Mouse (Mus musculus): ENCODE measurements at regions not wholly inside any gene's neighbourhood (a gene's known extent, or its start where the extent isn't known, plus 50 kb on each side); places are given as distances from the start of the nearest gene placed in this dataset.

- ATAC-seq: no peak
- Histone ChIP-seq H3K9ac (replicated peaks) (no peak overlapping the region), H3K9me3 (no peaks in the 10 kb centered on the region), H3K27ac (no peak overlapping the region), H3K36me3 (no peaks in the 10 kb centered on the region), H3K27me3 (no peaks in the 10 kb centered on the region), H3K4me1 (replicated peaks) (peaks cover 3% of the 10 kb centered on the region; the same call in 1 of the 2 replicates), H3K4me2 (replicated peaks) (no peak overlapping the region), H3K4me3 (replicated peaks) (no peak overlapping the region)
- 78% methylated on average over 8 of the region's 8 CpGs for WGBS
Observed at GRCm38 (mm10) chr9:27568372-27569053, 171.9 kb downstream of the Spata19 start.

- no peaks in the 10 kb centered on the region for H3K27me3 ChIP-seq
- H3K4me2 ChIP-seq (replicated peaks): no peak overlapping the region
- H3K27ac ChIP-seq: no peak overlapping the region
- H3K9me3 ChIP-seq: no peaks in the 10 kb centered on the region
- ATAC-seq: no peak
- H3K36me3 ChIP-seq: no peaks in the 10 kb centered on the region
- 82% methylated on average over 7 of the region's 7 CpGs for WGBS
- peaks cover 3% of the 10 kb centered on the region; the same call in 1 of the 2 replicates for H3K4me1 ChIP-seq (replicated peaks)
- H3K4me3 ChIP-seq (replicated peaks): no peak overlapping the region
- no peak overlapping the region for H3K9ac ChIP-seq (replicated peaks)
Observed at GRCm38 (mm10) chr9:27569054-27569387, 172.4 kb downstream of the Spata19 start.

- no peak overlapping the region for H3K4me3 ChIP-seq (replicated peaks)
- H3K36me3 ChIP-seq: no peaks in the 10 kb centered on the region
- H3K4me1 ChIP-seq (replicated peaks): peaks cover 16% of the 10 kb centered on the region
- peaks cover 14% of the 10 kb centered on the region for H3K27me3 ChIP-seq
- no peak for ATAC-seq
- H3K27ac ChIP-seq: no peak overlapping the region
- no peak overlapping the region for H3K4me2 ChIP-seq (replicated peaks)
- H3K9ac ChIP-seq (replicated peaks): no peak overlapping the region
- no peaks in the 10 kb centered on the region for H3K9me3 ChIP-seq
- WGBS: 55% methylated on average over 7 of the region's 7 CpGs
Observed at GRCm38 (mm10) chr9:27617096-27617839, 173.3 kb upstream of the Opcml start.

- no peak for ATAC-seq
- 75% methylated on average over 6 of the region's 6 CpGs for WGBS
- Histone ChIP-seq H3K9ac (replicated peaks) (no peak overlapping the region), H3K4me3 (replicated peaks) (no peak overlapping the region), H3K27ac (no peak overlapping the region), H3K36me3 (no peaks in the 10 kb centered on the region), H3K4me2 (replicated peaks) (no peak overlapping the region), H3K9me3 (no peaks in the 10 kb centered on the region), H3K4me1 (replicated peaks) (no peaks in the 10 kb centered on the region), H3K27me3 (no peaks in the 10 kb centered on the region)
Observed at GRCm38 (mm10) chr9:27634901-27635300, 155.7 kb upstream of the Opcml start.

GRCm38 (mm10) chr9:27640611-27641010 lies 150.0 kb upstream of the Opcml start:
- Histone ChIP-seq H3K27ac (no peak overlapping the region), H3K27me3 (no peaks in the 10 kb centered on the region), H3K4me3 (replicated peaks) (no peak overlapping the region), H3K4me2 (replicated peaks) (no peak overlapping the region), H3K4me1 (replicated peaks) (no peaks in the 10 kb centered on the region), H3K9ac (replicated peaks) (no peak overlapping the region), H3K9me3 (no peaks in the 10 kb centered on the region), H3K36me3 (no peaks in the 10 kb centered on the region)
- ATAC-seq: no peak

GRCm38 (mm10) chr9:27643312-27643711 lies 147.3 kb upstream of the Opcml start:
- Histone ChIP-seq H3K27ac (no peak overlapping the region), H3K4me1 (replicated peaks) (no peaks in the 10 kb centered on the region), H3K9me3 (no peaks in the 10 kb centered on the region), H3K9ac (replicated peaks) (no peak overlapping the region), H3K4me2 (replicated peaks) (no peak overlapping the region), H3K36me3 (no peaks in the 10 kb centered on the region), H3K4me3 (replicated peaks) (no peak overlapping the region), H3K27me3 (no peaks in the 10 kb centered on the region)
- no peak for ATAC-seq
- WGBS: 76% methylated on average over 1 of the region's 1 CpGs

GRCm38 (mm10) chr9:27643916-27644315 lies 146.7 kb upstream of the Opcml start:
- no peaks in the 10 kb centered on the region for H3K36me3 ChIP-seq
- no peak overlapping the region for H3K4me3 ChIP-seq (replicated peaks)
- H3K9me3 ChIP-seq: no peaks in the 10 kb centered on the region
- ATAC-seq: no peak
- no peak overlapping the region for H3K9ac ChIP-seq (replicated peaks)
- no peaks in the 10 kb centered on the region for H3K27me3 ChIP-seq
- no peak overlapping the region for H3K27ac ChIP-seq
- no peaks in the 10 kb centered on the region for H3K4me1 ChIP-seq (replicated peaks)
- no peak overlapping the region for H3K4me2 ChIP-seq (replicated peaks)

GRCm38 (mm10) chr9:27645435-27645834 lies 145.1 kb upstream of the Opcml start:
- Histone ChIP-seq H3K4me3 (replicated peaks) (no peak overlapping the region), H3K27ac (no peak overlapping the region), H3K4me2 (replicated peaks) (no peak overlapping the region), H3K27me3 (no peaks in the 10 kb centered on the region), H3K9ac (replicated peaks) (no peak overlapping the region), H3K4me1 (replicated peaks) (no peaks in the 10 kb centered on the region), H3K36me3 (no peaks in the 10 kb centered on the region), H3K9me3 (no peaks in the 10 kb centered on the region)
- 90% methylated on average over 5 of the region's 5 CpGs for WGBS
- no peak for ATAC-seq

- Histone ChIP-seq H3K4me2 (replicated peaks) (no peak overlapping the region), H3K36me3 (no peaks in the 10 kb centered on the region), H3K4me1 (replicated peaks) (no peaks in the 10 kb centered on the region), H3K4me3 (replicated peaks) (no peak overlapping the region), H3K27ac (no peak overlapping the region), H3K9me3 (no peaks in the 10 kb centered on the region), H3K27me3 (no peaks in the 10 kb centered on the region), H3K9ac (replicated peaks) (no peak overlapping the region)
- no peak for ATAC-seq
- WGBS: 80% methylated on average over 7 of the region's 8 CpGs
Observed at GRCm38 (mm10) chr9:27646100-27646499, 144.5 kb upstream of the Opcml start.

- ATAC-seq: no peak
- WGBS: 74% methylated on average over 10 of the region's 10 CpGs
- no peaks in the 10 kb centered on the region for H3K9me3 ChIP-seq
- H3K27me3 ChIP-seq: no peaks in the 10 kb centered on the region
- no peak overlapping the region for H3K27ac ChIP-seq
- no peak overlapping the region for H3K4me2 ChIP-seq (replicated peaks)
- no peak overlapping the region for H3K4me3 ChIP-seq (replicated peaks)
- no peaks in the 10 kb centered on the region for H3K36me3 ChIP-seq
- H3K4me1 ChIP-seq (replicated peaks): no peaks in the 10 kb centered on the region
- no peak overlapping the region for H3K9ac ChIP-seq (replicated peaks)
Observed at GRCm38 (mm10) chr9:27646956-27647355, 143.6 kb upstream of the Opcml start.

GRCm38 (mm10) chr9:27658001-27658400 lies 132.6 kb upstream of the Opcml start:
- H3K27me3 ChIP-seq: no peaks in the 10 kb centered on the region
- no peak overlapping the region for H3K4me3 ChIP-seq (replicated peaks)
- no peak overlapping the region for H3K27ac ChIP-seq
- H3K9ac ChIP-seq (replicated peaks): no peak overlapping the region
- 82% methylated on average over 1 of the region's 1 CpGs for WGBS
- no peak for ATAC-seq
- no peaks in the 10 kb centered on the region for H3K4me1 ChIP-seq (replicated peaks)
- H3K4me2 ChIP-seq (replicated peaks): no peak overlapping the region
- H3K9me3 ChIP-seq: no peaks in the 10 kb centered on the region
- H3K36me3 ChIP-seq: no peaks in the 10 kb centered on the region

- no peak for ATAC-seq
- Histone ChIP-seq H3K27ac (no peak overlapping the region), H3K9me3 (no peaks in the 10 kb centered on the region), H3K4me2 (replicated peaks) (no peak overlapping the region), H3K4me3 (replicated peaks) (no peak overlapping the region), H3K4me1 (replicated peaks) (no peaks in the 10 kb centered on the region), H3K36me3 (no peaks in the 10 kb centered on the region), H3K27me3 (no peaks in the 10 kb centered on the region), H3K9ac (replicated peaks) (no peak overlapping the region)
- 83% methylated on average over 1 of the region's 1 CpGs for WGBS
Observed at GRCm38 (mm10) chr9:27661431-27662300, 128.9 kb upstream of the Opcml start.

Data from midbrain, embryonic 13.5 days (tissue).